Mouse (Mus musculus) layer of hippocampus, postnatal 10 days (tissue): ENCODE results near the gene Washc4. TPM values are rescaled to one million over a fixed set of nuclear protein-coding genes. Genes with fewer than 3 reads are reported as not detected.
"Not testable (repeated sequence)": the region's sequence is repeated elsewhere in the genome, so short reads cannot be mapped to it uniquely, and the experiment has no call there.

Experiments
- DNase-seq, 2 experiments: peaks; one replicate each; pipeline ENCODE4 v3.0.0; 2021; ENCODE audit warnings: low spot score in 2 of 2
- long read RNA-seq: library from polyadenylated mRNA; stranded (forward); transcript quantifications from one replicate; pipeline ENCODE4 v2.0.0, GENCODE M21; 2023
- total RNA-seq, 2 experiments: library from RNA; stranded (reverse); gene quantifications; 2 replicates each; pipeline ENCODE4 v1.2.3; 2021

Gene Washc4
- total RNA-seq: 10 to 100 TPM; 24.5 to 24.8 TPM
- long read RNA-seq, full-length matches to known transcripts: 1 of 6 reads
- long read RNA-seq, partial matches to known transcripts: 2 of 6 reads
- long read RNA-seq, other reads (novel, unspliced or antisense): 3 of 6 reads

DNA sequence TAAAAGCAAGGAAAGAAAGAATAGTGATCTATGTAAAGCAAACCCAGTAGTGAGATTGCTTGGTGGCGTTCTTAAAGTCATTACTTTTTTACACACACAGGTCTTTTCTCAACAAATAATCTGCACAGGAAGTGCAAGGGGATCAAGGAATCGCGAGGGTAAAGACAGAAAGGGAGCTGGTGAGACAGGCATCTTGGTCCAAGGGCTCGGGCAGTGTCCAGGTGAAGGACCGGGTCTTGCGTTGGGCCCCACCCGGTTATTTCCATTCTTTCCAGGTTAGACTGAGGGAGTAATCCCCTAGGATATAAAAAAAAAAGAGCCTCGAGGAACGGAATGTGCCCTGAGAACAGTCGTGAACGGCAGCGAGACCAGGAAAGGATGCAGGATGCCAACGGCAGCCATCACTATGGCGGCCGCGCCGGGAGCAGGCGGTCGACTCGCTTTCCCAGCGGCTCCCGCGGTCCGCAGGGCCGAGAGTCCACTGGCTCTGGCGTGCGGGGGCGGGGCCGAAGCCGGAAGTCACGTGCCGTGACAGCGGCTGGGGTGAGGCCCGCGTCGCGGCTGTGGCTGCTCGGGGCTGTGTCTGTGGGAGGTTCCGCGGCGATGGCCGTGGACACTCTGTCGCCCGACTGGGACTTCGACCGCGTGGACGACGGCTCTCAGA lies at the start of gene Washc4:
Gene Washc4 (plus strand): TSS at position 314 of the 664 bp plus-strand sequence.
- peak; percentile 93 to 97 for DNase-seq

DNA sequence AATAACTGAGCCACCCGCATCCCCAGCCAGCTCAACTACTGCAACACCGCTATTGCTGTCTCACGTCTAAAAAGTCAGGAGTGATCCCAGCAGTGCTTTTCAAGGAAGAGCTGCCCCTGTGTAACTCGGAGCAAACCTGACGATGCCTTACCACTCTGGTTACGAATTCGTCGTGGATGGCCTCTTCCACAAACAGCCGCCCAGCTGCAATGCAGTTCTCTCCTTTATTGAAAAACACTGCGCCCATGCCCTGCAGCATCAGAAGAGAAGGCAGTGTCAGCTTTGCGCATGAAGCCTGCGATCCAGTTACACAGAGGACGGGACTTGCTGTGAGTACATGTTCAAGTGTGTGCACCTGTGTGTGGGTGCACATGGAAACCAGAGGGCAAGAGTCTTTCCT lies 46.2 kb upstream of the Washc4 start:
- DNase-seq: no peak

DNA sequence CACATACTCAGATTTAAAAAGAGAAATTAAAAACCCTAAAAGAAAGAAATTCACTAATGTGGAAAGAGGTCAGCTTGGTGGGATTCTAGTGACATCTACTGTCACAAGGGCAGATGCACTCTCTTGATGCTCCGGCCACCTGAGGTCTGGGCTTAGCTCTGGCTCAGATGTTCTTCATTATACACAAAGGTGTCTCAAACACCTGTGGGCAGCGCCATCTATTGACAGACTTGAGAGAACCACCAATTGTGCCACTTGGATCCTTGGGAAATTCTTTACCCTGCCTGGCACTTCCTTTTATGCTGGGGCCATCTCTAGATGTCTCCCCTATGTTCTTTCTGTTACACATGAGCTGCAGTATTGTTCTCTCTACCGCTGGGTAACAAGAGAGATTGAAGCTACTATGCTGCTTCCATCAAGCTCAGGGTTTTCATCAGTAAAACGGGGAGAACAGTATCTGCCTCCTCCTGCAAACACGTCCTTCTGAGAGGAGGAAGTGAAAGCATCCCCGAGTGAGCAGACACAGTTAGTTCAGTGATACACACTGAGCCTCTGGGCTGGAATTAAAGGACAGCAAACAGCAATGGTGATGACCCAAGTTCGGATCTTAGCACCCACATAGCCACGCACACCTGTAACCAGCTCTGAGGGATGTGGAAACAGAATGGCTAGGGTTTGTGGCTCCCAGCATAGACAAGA lies 34.4 kb upstream of the Washc4 start:
- peak in 1 of 2 experiments; percentile 13 for DNase-seq

DNA sequence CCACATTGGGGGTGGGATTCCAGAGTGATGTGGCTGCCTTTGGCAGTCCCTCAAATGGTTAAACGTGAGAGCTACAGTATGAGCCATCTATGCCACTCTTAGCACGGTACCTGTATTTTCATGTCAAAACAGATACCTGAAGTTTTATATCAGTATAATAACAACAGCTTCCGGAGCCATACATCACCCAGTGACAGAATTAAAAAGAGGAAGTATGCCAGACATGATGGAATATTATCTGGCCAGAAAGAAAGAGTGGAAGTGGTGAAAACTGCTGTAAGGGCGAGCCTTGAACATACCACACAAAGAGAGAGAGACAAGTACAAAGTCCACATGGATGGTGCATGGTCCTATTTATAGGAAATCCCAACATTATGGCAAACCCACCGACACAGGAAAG lies 32.2 kb upstream of the Washc4 start:
- DNase-seq: no peak

DNA sequence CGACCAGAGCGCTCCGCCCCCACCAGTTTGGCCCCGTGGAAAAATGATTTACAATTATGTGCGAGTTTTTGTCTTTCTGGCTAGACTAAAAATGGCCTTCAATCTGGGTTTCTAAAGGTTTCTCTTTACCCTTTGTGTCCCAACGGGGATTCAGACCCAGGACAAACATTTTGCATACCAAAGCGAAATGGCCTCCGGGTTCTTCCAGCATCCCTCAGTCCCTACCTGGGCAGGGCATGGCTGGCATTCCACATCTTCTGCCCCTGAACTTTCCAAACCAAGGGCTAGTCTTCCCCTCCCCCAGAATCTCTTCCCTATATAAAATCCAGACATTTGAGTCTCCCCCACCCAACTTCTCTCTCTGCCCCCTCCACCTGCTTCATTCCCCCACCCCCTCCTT lies 29.8 kb upstream of the Washc4 start:
- no peak for DNase-seq

DNA sequence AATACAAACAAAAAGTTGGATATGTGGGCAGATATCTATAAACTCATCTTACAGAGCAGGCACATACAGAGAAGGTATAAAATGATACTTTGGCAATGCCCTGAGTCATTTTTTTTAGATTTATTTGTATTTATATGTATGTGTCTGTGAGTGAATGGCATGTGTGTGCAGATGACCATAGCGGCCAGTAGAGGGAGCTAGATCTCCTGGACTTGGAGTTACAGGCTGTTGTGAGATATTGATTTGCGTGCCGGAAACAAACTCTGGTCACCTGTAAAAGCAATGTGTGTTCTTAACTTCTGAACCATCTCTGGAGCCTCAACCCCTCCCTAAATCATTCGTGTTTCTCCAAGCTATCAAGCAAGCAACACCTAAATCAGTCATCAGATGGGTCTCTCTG lies 22.6 kb upstream of the Washc4 start:
- DNase-seq: no peak

DNA sequence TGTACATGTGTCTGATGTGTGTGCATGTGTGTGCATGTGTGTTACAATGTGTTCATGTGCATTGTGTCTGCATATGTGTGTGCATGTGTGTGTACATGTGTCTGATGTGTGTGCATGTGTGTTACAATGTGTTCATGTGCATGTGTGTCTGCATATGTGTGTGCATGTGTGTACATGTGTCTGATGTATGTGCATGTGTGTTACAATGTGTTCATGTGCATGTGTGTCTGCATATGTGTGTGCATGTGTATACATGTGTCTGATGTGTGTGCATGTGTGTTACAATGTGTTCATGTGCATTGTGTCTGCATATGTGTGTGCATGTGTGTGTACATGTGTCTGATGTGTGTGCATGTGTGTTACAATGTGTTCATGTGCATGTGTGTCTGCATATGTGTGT lies 19.3 kb upstream of the Washc4 start:
- DNase-seq: not testable (repeated sequence)

DNA sequence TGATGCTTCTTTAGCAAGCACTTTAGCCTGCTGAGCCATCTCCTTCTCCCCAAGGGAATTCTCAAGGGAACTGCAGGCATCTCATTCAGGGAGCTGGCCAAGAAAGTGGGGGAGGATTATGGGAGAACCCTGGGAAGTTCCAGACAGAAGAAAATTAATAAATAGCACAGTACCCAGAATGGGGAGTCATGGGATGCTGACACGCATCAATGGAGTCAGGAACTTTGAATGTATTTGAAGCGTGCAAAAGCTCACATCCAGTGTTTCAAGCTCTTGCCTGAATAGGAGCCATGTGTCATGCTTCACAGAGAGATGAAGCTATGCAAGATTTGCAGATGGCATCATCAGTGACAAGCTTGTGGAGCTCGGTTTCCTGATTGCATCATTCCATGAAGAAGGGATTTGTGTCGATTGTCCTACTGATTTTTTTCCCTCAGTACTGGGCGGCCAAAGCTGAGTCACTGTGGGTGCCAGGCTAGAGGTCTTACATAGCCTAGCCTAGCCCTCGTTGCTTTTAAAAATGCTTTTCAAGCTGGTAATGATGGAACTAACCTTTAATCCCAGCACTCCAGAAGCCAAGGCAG lies 13.1 kb upstream of the Washc4 start:
- no peak for DNase-seq

DNA sequence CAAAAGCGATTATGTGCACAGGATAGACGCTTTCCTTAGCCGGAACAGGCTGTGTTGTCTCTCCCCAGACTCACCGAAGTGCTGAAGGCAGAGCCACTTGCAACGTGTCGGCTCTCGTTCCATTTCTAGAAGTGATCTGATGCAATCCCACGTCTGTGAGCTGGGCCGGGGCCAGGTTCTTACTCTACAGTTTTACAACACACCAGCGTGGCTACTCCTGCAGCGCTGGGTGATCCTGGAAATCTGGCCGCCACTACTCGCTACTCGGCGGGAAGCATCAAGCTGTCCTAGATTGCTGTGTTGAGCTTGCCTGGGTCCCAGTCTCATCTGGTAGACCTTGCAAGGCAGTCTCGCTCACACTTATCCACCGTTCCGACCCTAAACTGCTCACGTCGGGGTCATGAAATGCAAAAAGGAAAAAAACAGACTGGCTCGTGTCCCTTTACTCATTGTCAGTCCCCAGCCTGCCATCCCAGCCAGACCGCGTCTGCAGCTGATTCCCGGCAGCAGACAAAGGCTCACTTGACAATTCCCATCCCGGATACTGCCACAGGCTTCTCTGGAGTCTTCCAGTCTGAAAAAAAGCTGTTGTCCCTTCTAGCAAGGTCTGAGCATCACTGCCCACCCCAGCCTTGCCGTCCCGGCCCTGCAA lies 10.2 kb upstream of the Washc4 start:
- peak; percentile 35 to 46 for DNase-seq

DNA sequence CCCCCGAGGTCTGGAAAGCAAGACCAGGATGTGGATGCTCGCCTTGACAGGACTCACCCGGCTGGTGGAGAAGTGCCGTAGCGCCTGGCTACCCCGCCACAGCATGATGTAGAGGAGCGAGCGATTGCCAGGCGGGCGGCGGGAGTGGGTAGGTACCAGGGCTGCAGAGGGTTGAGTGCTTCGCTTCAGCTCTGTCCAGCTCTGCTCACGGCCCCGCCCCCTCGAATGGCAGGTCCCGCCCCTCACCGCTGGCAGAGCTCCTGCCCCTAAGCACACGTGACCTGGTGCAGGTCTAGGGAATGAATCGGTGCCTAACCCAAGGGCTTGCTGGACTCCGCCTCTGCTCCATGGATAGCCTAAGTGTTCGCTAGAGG lies 9.7 kb upstream of the Washc4 start, which contains the start of gene Aldh1l2:
Gene Aldh1l2 (minus strand): TSS at position 231 of the 374 bp plus-strand sequence.
- DNase-seq: peak; percentile 50 to 64

DNA sequence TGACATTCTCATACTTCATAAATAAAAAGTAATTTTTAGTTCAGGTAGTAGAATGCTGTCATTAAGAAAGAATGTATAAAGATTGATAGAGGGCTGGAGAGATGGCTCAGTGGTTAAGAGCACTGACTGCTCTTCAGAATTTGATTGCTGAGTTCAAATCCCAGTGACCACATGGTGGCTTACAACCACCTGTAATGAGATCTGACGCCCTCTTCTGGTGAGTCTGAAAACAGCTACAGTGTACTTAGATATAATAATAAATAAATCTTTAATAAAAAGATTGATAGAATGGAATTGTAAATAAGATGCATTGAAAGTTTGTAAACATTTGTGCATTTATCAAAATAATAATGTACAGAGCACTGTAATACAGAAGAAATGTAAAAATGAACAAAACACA lies 7.1 kb upstream of the Washc4 start:
- DNase-seq: no peak

DNA sequence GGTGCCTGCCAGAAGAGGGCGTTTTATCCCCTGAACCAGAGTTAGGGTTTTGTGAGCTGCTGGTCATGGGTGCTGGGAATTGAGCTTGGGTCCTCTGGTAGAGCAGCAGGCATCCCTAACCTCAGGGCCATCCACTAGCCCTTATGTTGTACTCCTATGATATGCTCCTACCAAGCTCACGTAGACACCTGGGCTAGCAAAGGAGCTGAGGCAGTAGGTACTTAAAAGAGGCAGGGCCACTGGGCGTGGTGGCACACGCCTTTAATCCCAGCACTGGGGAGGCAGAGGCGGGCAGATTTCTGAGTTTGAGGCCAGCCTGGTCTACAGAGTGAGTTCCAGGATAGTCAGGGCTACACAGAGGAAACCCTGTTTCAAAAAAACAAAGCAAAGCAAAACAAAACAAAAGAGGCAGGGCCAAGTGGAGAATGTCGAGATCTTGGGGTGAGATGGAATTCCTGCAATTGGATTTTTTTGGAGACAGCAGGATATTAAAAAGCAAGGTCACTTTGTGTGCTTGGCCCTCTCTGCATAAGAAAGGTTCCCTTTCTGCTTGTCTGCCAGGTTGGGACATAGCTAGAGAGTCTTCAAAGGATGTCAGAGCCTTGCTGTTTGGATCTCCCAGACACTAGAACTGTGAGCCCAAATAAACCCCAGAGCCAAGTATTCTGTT lies 4.1 kb upstream of the Washc4 start:
- no peak for DNase-seq

DNA sequence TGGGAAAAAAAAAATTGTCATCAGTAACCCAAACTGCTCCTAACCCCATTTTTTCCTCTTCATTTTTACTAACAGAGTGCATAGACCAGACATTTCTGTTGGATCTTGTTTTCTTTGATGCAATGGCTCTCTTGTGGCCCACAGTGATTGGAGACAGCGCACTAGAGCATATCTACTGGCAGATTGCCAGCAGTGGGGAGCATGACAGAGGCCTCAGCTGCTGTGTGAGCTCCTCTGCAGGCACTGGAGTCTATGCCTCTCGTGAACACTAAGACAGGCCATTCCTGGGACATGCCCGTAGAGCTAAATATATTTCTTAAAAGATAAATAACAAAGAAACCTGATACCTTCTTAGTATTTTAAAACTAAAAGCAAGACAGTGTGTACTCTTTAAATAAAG lies 3.5 kb upstream of the Washc4 start:
- no peak for DNase-seq

DNA sequence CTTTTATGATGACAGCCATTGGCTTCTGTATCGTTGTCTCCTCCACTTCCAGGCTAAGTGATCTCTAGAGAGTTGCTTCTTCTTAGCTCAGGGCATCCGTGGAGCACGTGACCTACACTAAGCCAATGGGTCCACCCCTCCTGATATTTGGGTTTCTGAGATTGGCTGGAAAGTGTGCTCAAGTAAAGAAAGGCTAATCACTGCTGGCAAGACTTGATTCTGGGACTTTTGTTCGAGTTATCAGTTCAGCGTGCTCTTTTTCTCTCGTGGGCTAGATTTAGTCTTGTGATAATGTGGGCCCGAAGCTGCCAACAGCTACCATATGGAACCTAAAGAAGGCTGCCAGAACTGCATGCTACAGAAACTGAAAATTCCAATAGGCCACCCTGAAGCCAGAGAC lies 1.3 kb upstream of the Washc4 start:
- DNase-seq: no peak

DNA sequence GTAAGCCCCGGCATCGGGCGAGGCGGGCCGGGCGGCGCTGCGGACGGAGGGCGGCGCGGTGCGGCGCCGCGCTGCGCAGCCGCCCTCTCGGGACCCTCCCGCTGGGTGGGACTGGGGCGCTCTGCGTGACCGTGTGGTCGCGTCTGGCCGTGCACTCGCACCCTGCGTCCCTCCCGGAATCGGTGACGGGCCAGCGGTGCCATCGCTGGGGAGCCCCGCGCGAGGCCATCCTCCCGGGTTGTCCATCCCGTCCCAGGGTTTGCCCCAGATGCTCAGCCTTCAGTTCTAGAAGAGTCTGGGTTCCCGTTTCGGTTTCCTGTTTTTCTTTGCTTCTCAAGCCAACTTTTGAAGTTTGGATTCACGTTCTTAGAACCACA lies 539 bp downstream of the Washc4 start:
- DNase-seq: no peak

DNA sequence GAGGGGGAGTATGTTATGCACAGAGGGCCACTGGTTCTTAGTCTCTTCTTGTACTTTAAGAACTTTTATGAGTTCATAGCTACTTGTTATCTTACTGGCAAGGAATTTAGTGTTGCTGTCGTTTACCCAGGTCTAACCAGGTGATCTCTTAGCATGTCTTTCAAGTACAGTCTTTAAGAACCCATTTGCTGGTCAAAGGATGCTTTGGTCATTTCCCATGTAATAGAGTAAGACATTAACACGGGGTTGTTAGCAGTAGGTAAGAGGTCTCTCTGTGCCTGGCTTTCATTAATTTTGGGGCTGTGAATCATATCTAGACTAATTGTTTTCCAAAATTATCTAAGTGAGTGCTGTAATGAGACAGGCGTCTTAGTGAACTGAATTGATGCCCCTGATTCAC lies 1.8 kb downstream of the Washc4 start:
- DNase-seq: no peak

DNA sequence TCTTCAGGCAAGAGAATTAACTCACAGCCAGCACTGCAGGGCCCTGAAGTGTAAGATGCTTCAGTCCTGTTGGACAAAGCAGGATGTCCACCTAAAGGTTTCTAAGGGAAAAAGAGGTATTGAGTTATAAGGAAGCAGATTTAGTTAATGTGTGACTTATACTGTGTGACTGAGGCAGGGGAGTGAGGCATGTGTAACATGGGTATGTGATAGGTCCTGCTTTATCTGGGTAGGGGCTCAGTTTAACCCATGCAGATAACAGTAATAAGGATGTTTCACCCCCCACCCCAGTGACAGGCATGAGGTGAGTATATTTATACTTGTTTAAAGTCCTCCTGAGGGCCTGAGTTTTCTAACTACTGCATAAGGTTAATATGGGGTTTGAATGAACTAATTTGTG lies 19.5 kb downstream of the Washc4 start:
- DNase-seq: no peak

DNA sequence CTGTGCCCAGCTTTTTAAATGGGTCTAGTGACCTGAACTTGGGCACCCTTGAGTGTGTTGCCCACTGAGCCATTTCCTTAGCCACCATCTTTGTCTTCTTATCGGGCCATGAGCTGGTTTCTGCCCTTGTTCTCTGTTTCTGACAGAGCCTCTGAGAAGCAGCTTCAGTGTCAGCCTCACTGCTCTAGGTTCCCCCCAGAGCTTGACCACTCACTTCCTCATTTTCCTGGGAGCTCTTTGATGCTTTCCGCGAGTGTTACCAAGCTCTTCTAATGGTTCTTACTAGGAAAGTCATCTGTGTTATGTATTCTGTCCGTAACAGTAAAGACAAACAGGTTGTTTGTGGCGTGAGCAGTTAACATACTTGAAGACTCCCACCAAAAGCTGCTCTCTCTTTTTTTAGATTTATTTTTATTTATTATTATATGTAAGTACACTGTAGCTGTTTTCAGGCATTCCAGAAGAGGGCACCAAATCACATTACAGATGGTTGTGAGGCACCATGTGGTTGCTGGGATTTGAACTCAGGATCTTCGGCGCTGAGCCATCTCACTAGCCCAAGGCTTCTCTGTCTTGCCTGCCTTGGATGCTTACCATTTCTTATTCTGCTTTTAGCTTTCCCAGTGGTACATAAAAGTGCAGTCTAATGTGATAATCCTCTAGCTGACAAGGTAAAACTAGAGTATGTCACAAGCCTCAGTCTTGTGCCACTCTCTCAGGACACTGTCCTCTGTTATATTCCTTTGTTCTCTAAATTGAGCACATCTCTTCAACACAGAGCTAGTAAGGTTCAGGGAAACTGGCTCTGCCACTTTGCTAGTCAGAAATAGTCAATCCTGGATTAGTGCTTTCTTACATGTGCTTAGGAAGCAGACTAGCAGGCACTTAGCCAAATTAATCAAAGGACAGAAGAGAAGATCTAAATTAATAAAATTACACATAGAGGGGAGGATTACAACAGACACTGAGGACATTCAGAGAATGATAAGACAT lies 22.2 kb downstream of the Washc4 start:
- no peak for DNase-seq

DNA sequence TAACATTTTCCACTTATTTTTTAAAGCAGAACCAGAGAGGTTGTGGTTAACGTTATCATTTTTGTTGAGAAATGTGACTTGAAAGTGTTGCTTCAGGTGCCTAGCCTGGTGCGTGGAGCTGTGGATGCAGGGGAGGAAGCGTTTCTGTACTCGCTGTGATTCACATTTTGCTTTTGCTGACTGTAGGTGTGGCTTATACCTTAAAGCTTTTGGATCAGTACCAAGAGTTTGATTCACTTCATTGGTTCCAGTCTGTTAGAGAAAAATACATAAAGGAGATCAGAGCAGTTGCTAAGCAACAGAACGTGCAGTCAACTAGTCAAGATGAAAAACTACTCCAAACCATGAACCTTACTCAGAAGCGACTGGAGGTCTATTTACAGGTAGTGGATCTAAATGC lies 47.2 kb downstream of the Washc4 start:
- no peak for DNase-seq

DNA sequence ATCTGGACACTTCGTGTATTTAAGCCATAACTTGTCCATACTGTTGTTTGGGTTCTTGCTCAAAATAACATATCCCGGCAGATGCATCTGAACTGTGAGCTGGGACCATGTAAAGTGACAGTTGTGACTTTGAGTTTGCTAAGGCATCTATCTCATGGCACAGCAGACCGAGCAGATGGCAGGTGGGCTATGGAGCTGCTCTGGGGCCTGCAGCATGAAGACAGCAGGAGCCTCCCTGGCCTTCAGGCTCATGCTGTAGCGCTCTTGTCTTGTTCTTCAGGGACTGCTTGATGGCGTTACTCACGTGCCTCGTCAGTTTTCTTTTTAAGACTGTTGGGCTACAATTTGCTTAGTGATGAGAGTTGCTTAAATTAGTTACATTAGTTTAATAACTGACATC lies 49.1 kb downstream of the Washc4 start:
- no peak for DNase-seq
